In the genomic region with DNA sequence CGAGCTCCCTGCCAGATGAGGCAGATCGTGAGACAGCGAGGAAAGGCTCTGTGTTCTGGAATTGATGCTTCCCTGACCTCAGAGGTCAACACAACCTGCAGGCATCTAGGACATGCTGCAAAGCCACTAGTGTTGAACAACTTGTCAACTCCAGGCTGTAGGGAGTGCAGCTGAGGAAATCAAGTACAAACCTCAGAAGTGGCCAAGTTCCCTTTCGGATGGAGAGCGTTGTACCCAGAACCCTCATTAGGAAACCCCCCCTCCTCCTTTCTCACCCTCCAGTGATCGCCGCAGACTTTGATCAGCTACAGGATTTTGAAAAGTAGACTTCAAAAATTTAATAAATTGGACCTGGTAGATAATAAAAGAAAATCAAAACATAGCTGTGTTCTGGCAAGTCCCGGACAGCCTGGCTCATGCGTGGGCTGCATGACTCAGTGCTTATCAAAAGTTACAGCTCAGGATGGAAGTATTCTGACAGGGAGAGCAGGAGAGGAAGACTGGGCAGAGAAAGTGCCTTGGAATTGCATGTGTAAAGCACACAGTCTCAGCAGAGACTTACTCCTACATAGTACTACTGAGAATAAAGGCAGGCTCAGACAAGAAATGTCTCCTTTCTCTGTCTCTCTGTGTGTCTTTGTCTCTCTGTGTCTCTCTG, we compare ENCODE assay signal across 11 mouse cellular contexts.
DNase-seq lines count a peak whose midpoint lies in the region; ATAC-seq lines count a peak whose summit lies in the region.
"Had no signal": no experiment of that assay in that cellular context is flagged by ENCODE, and none has a peak within 500 bp of the region (broad histone marks: within the 10 kb centered on the region; RNA-seq: fewer than 3 reads in every experiment).

No protein-coding gene starts in this region.

- peak; percentile 76 for ATAC-seq in granulocyte monocyte progenitor cell, adult 5-6 weeks (replicated peaks; ENCODE audit: poor library complexity, severe bottlenecking)
- peak; percentile 40; the same call in 1 of the 2 replicates for ATAC-seq in neutrophil, adult 5-6 weeks (ENCODE audit: extremely low read depth, insufficient number of reproducible peaks, low FRiP score, poor library complexity, severe bottlenecking)
- ATAC-seq: forebrain, embryonic 15.5 days; inflammation-experienced regulatory T-cells, adult 6 months had no signal

- DNase-seq in lung, postnatal 36 days: peak; percentile 5
- DNase-seq in lung, postnatal 25 days (ENCODE audit: low spot score): no peak
- peak; percentile 13 for DNase-seq in adrenal gland, postnatal 25 days
- DNase-seq in gastrocnemius, postnatal 10 days: no peak
- no peak for DNase-seq in gastrocnemius, postnatal 36 days
- DNase-seq: retina, postnatal 1 day; thymus, postnatal 25 days had no signal

- intact Hi-C loops in gastrocnemius, postnatal 36 days (cut with DNase I): no loop called here

Comparison
In these comparisons a context has a peak if more than half of its experiments do, and no peak if none do; other contexts are left out.
1. DNase-seq: peak in lung, postnatal 36 days (single experiment) and adrenal gland, postnatal 25 days (single experiment); none in lung, postnatal 25 days (single experiment), gastrocnemius, postnatal 10 days (single experiment) and gastrocnemius, postnatal 36 days (0 of 2).